Mouse (Mus musculus): ENCODE measurements around the gene Klra5. TPM values are rescaled to one million over a fixed set of nuclear protein-coding genes. Genes with fewer than 3 reads are reported as not detected.
"Not testable (repeated sequence)": the region's sequence is repeated elsewhere in the genome, so short reads cannot be mapped to it uniquely, and the experiment has no call there.

The Klra5 gene
- polyA plus RNA-seq (2014; fragmentation: Nextera tagmentation; extraction: Ambion mirVana): not detected in 2 replicates

DNA sequence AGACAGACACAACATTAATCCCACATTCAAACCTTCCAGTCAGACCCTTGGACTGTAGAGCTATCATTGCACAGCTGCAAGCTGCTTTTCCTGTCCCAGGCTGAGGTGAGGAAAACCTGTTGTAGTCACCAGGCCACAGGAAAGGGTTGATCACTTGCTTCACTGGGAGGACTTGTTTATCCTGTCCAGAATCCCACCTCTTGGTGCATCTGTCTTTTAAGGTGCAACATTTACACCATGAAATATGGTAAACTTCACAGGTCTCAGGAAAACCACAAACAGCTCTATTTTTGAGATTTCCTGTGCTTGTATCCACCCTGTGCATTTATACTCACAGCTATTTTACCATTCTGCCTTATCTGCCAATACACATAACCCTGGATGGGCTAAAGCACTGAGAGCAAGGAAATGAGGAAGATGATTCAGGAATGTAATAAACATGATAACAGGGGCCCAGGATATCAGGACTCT, at the start of gene Klra5:
Gene Klra5, minus strand, starts transcription at position 175 of the 471 bp plus-strand sequence.
- H3K9me3 ChIP-seq (replicated peaks; ENCODE audit: control insufficient read depth, low read length); H3K4me1 ChIP-seq (ENCODE audit: control insufficient read depth, insufficient read depth, low read length); DNase-seq (ENCODE audit: low spot score); H3K27ac ChIP-seq (ENCODE audit: low read depth, low read length); H3K36me3 ChIP-seq (ENCODE audit: control insufficient read depth, insufficient read depth, low read length); H3K9ac ChIP-seq (ENCODE audit: low read length); H3K27me3 ChIP-seq (replicated peaks; ENCODE audit: control insufficient read depth, insufficient read depth, low read length); ATAC-seq; H3K4me2 ChIP-seq (ENCODE audit: low read length); H3K4me3 ChIP-seq (ENCODE audit: low read depth, low read length): not testable (repeated sequence)

DNA sequence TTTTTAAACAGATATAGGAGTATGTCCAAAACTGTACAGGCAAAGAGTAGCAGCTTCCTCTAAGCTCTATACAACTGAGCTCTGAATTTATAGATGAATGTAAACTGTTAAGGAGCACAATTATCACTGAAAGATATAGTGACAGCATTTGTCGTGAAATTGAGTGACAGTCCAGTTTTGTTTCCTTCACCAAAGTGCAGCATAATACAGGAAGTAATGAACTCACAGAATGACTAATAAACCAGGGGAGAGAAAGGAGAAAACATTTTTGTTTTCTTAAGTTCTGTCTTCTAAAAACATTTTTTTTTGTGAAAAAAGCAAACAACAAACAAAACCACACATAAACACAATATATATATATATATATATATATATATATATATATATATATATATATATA, 454 bp downstream of the Klra5 start:
- H3K4me3 ChIP-seq (ENCODE audit: low read depth, low read length): no peak overlapping the region
- no peaks in the 10 kb centered on the region for H3K27me3 ChIP-seq (replicated peaks; ENCODE audit: control insufficient read depth, insufficient read depth, low read length)
- H3K9ac ChIP-seq (ENCODE audit: low read length): no peak overlapping the region
- H3K4me2 ChIP-seq (ENCODE audit: low read length): no peak overlapping the region
- no peak for DNase-seq (ENCODE audit: low spot score)
- peaks cover 4% of the 10 kb centered on the region; the same call in 1 of the 2 replicates for H3K9me3 ChIP-seq (replicated peaks; ENCODE audit: control insufficient read depth, low read length)
- H3K4me1 ChIP-seq (ENCODE audit: control insufficient read depth, insufficient read depth, low read length): no peaks in the 10 kb centered on the region
- no peaks in the 10 kb centered on the region for H3K36me3 ChIP-seq (ENCODE audit: control insufficient read depth, insufficient read depth, low read length)
- ATAC-seq: no peak
- no peak overlapping the region for H3K27ac ChIP-seq (ENCODE audit: low read depth, low read length)
- WGBS: 86% methylated on average over 1 of the region's 1 CpGs

- Histone ChIP-seq H3K27ac (ENCODE audit: low read depth, low read length) (no peak overlapping the region), H3K4me1 (ENCODE audit: control insufficient read depth, insufficient read depth, low read length) (no peaks in the 10 kb centered on the region), H3K4me2 (ENCODE audit: low read length) (no peak overlapping the region), H3K27me3 (replicated peaks; ENCODE audit: control insufficient read depth, insufficient read depth, low read length) (no peaks in the 10 kb centered on the region), H3K4me3 (ENCODE audit: low read depth, low read length) (no peak overlapping the region), H3K9ac (ENCODE audit: low read length) (no peak overlapping the region), H3K9me3 (replicated peaks; ENCODE audit: control insufficient read depth, low read length) (peaks cover 8% of the 10 kb centered on the region; the same call in 1 of the 2 replicates), H3K36me3 (ENCODE audit: control insufficient read depth, insufficient read depth, low read length) (no peaks in the 10 kb centered on the region)
- DNase-seq (ENCODE audit: low spot score) (no peak), ATAC-seq (no peak)
- WGBS: 89% methylated on average over 2 of the region's 2 CpGs
These were observed 34.9 kb downstream of the Klra5 start for GRCm38 (mm10) chr6:129882525-129882924.

DNA sequence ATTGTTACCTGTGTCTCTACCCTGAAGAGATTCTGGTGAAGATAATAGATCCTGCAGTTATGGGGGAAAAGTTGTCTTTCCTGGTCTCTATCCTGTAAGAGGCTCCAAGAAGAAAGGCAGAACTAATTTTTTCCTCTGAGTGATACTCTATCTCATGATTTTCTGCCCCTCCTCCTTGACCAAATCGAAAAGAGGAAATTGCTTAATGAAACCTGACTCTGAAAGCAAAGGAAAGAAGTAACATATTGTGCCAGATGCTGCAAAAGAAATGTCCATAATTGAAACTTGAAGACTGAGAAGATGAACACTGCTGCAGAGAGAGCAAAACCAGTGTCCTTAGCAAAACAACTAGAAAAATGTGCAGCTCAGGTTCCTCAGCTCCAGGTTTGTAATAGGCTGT, 40.9 kb downstream of the Klra5 start, which contains the start of gene Klra17:
Gene Klra17, minus strand, starts transcription at position 124 of the 400 bp plus-strand sequence.
- no peak for ATAC-seq
- Histone ChIP-seq H3K9ac (ENCODE audit: low read length) (no peak within 1 kb of the TSS), H3K4me2 (ENCODE audit: low read length) (no peak within 1 kb of the TSS), H3K4me1 (ENCODE audit: control insufficient read depth, insufficient read depth, low read length) (no peaks in the 10 kb centered on the region), H3K27me3 (replicated peaks; ENCODE audit: control insufficient read depth, insufficient read depth, low read length) (no peaks in the 10 kb centered on the region), H3K9me3 (replicated peaks; ENCODE audit: control insufficient read depth, low read length) (peaks cover 2% of the 10 kb centered on the region; the same call in 1 of the 2 replicates), H3K36me3 (ENCODE audit: control insufficient read depth, insufficient read depth, low read length) (no peaks in the 10 kb centered on the region), H3K27ac (ENCODE audit: low read depth, low read length) (no peak within 1 kb of the TSS), H3K4me3 (ENCODE audit: low read depth, low read length) (no peak within 1 kb of the TSS)
- WGBS: 48% methylated on average over 1 of the region's 1 CpGs
- DNase-seq (ENCODE audit: low spot score): no peak

DNA sequence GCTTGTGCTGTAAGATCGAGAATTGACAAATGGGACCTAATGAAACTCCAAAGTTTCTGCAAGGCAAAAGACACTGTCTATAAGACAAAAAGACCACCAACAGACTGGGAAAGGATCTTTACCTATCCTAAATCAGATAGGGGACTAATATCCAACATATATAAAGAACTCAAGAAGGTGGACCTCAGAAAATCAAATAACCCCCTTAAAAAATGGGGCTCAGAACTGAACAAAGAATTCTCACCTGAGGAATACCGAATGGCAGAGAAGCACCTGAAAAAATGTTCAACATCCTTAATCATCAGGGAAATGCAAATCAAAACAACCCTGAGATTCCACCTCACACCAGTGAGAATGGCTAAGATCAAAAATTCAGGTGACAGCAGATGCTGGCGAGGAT, 55.1 kb downstream of the Klra5 start, which contains the start of gene Gm17631:
Gene Gm17631, plus strand, starts transcription at position 301 of the 400 bp plus-strand sequence.
- H3K27me3 ChIP-seq (replicated peaks; ENCODE audit: control insufficient read depth, insufficient read depth, low read length); H3K4me3 ChIP-seq (ENCODE audit: low read depth, low read length); H3K27ac ChIP-seq (ENCODE audit: low read depth, low read length); DNase-seq (ENCODE audit: low spot score); H3K36me3 ChIP-seq (ENCODE audit: control insufficient read depth, insufficient read depth, low read length); H3K4me2 ChIP-seq (ENCODE audit: low read length); H3K4me1 ChIP-seq (ENCODE audit: control insufficient read depth, insufficient read depth, low read length); ATAC-seq; H3K9ac ChIP-seq (ENCODE audit: low read length): not testable (repeated sequence)
- WGBS: no CpG with 5 or more reads among the region's 3 CpGs
- peaks cover 13% of the 10 kb centered on the region; the same call in 1 of the 2 replicates for H3K9me3 ChIP-seq (replicated peaks; ENCODE audit: control insufficient read depth, low read length)

Other genes with a start within 250 kb of the Klra5 start
- gene Klrc1, start 238.7 kb downstream of the Klra5 start, polyA plus RNA-seq (2014; fragmentation: Nextera tagmentation; extraction: Ambion mirVana): not detected in 2 replicates
- gene Klri1, start 200.5 kb downstream of the Klra5 start, polyA plus RNA-seq (2014; fragmentation: Nextera tagmentation; extraction: Ambion mirVana): not detected in 2 replicates
- gene Klri2, start 177.2 kb downstream of the Klra5 start, polyA plus RNA-seq (2014; fragmentation: Nextera tagmentation; extraction: Ambion mirVana): not detected in 2 replicates
- not detected in 2 replicates for gene Gm156, start 133.4 kb downstream of the Klra5 start, polyA plus RNA-seq (2014; fragmentation: Nextera tagmentation; extraction: Ambion mirVana)
- not detected in 2 replicates for gene Gm17631, start 55.0 kb downstream of the Klra5 start, polyA plus RNA-seq (2014; fragmentation: Nextera tagmentation; extraction: Ambion mirVana)
- gene Klra17, start 41.0 kb downstream of the Klra5 start, polyA plus RNA-seq (2014; fragmentation: Nextera tagmentation; extraction: Ambion mirVana): not detected in 2 replicates
- gene Klra6, start 109.3 kb upstream of the Klra5 start, polyA plus RNA-seq (2014; fragmentation: Nextera tagmentation; extraction: Ambion mirVana): not detected in 2 replicates
- gene Klra4, start 149.6 kb upstream of the Klra5 start, polyA plus RNA-seq (2014; fragmentation: Nextera tagmentation; extraction: Ambion mirVana): not detected in 2 replicates
- gene Klra8, start 212.2 kb upstream of the Klra5 start, polyA plus RNA-seq (2014; fragmentation: Nextera tagmentation; extraction: Ambion mirVana): not detected in 2 replicates

Data from forebrain, embryonic 14.5 days (tissue).